Mouse (Mus musculus): ENCODE data around the gene Pax5. TPM values are rescaled to one million over a fixed set of nuclear protein-coding genes. Genes with fewer than 3 reads are reported as not detected.

Pax5 gene
- polyA plus RNA-seq, 1 experiment from 2014 or later, result not detected

DNA sequence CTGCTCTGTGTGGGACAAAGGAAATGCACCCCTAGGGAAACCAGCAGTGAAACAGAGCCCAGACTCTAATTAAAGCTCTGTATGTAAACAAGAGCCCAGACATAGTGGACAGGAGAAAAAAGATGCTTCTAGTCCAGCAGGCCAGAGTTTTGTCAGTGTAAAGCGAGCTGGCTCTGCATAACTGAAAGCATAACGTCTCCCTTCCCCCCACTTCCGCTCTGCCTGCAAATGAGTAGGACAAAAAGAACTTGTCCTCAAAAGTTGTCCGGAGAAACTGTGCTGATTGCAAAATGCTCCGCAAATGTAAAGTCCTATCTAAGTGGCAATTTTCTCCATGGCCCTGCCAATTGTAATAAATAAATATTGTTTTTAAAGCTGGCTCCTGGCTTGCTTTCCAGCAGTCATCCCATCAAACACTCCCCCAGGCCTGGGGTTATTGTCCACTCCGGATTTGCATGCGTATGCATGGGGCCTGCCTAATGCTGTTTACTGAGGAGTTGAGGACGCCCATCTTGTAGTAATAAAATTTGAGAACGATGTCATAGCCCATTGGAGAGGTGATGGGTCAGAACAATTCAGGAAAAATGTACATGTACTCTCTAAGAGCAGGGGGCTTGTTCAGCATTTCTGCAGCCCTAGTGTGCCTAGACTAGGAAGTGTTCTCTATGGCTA lies 208.0 kb downstream of the Pax5 start:
- in situ Hi-C loops (cut with MboI; ENCODE audit: low pct_unique_long_range_greater_than_20kb), result no loop called here
- ATAC-seq, result no peak
- no peak for DNase-seq (ENCODE audit: low read depth, low spot score)
- no peak for TF ChIP-seq CTCF (IDR thresholded peaks at IDR 0.05)
- ChIA-PET POLR2A (no interaction called here), CTCF (no interaction called here)
- peaks cover 22% of the 10 kb centered on the region for H3K27me3 ChIP-seq

GRCm38 (mm10) chr4:44498156-44498555 lies 212.1 kb downstream of the Pax5 start:
- ChIA-PET POLR2A (no interaction called here), CTCF (no interaction called here)
- no peak for ATAC-seq
- DNase-seq (ENCODE audit: low read depth, low spot score), result no peak
- TF ChIP-seq CTCF (IDR thresholded peaks at IDR 0.05), result no peak
- in situ Hi-C loops (cut with MboI; ENCODE audit: low pct_unique_long_range_greater_than_20kb), result no loop called here
- H3K27me3 ChIP-seq, result peaks cover 22% of the 10 kb centered on the region

DNA sequence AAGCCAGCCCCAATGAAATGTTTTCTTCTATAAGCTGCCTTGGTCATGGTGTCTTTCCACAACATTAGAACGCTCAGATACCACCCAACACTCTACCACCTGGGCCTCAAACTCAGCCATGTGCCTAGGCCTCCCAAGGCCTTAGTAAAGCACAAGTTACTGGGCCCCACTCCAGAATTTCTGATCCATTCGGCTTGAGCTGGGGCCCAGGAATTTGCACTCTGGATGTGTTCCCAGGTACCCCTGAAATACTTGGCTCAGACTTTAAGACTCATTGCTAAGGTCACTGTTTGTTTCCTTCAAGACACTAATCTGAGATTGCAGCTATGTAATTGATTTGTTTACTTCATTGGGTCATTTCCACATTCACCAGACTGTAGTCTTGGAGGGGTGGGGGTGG lies 214.5 kb downstream of the Pax5 start:
- H3K27me3 ChIP-seq, result peaks cover 21% of the 10 kb centered on the region
- DNase-seq (ENCODE audit: low read depth, low spot score) (no peak), ATAC-seq (no peak)
- in situ Hi-C loops (cut with MboI; ENCODE audit: low pct_unique_long_range_greater_than_20kb), result no loop called here
- TF ChIP-seq CTCF (IDR thresholded peaks at IDR 0.05), result no peak
- ChIA-PET CTCF (no interaction called here), POLR2A (no interaction called here)

DNA sequence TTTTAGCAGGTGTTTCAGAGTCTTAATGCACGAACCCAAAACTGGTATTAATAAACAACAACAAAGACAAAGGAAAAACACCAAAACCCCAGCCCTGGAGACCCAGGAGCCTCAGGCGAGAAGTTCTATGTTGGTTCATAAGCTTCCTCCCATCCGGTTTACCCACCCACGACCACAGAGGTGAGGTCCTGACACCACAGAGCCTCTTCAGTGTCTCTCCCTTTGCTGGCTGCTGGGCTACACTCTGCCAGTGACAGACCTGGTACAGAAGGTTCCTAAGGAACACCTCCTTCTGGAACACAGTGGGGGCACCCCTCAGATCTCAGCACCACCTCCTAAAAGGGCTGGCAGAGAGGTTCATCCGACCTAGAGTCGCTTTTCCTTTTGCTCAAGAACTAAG lies 216.5 kb downstream of the Pax5 start:
- H3K27me3 ChIP-seq, result peaks cover 21% of the 10 kb centered on the region
- DNase-seq (ENCODE audit: low read depth, low spot score) (no peak), ATAC-seq (no peak)
- no peak for TF ChIP-seq CTCF (IDR thresholded peaks at IDR 0.05)
- POLR2A ChIA-PET, result no interaction called here
- CTCF ChIA-PET, result no interaction called here
- in situ Hi-C loops (cut with MboI; ENCODE audit: low pct_unique_long_range_greater_than_20kb), result no loop called here

- in situ Hi-C loops (cut with MboI; ENCODE audit: low pct_unique_long_range_greater_than_20kb), result no loop called here
- no peak for DNase-seq (ENCODE audit: low read depth, low spot score)
- CTCF ChIA-PET, result no interaction called here
- H3K27me3 ChIP-seq, result peaks cover 14% of the 10 kb centered on the region
- POLR2A ChIA-PET, result no interaction called here
- TF ChIP-seq CTCF (IDR thresholded peaks at IDR 0.05), result no peak
- no peak for ATAC-seq
Observed at GRCm38 (mm10) chr4:44490872-44491271, 219.4 kb downstream of the Pax5 start.

DNA sequence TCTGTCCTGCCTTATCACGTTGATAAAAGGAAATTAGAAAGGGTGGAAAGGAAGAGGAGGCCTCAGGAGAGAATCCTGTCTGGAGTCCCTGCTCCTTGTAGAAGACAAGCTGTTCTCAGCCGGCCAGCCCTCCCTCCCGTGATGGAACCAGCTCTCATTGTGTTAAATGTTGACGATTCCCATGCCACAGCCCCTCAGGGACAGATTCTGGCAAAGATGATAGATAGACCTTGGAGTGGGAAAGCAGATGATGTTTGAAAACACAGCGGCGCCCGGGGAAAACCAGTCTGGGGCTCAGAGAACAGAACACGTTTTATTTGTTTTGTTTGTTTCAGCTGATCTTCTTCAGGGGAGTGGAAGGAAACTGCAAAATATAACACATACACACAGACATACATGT lies 221.6 kb downstream of the Pax5 start:
- no peak for TF ChIP-seq CTCF (IDR thresholded peaks at IDR 0.05)
- ATAC-seq, result no peak
- peaks cover 10% of the 10 kb centered on the region for H3K27me3 ChIP-seq
- ChIA-PET CTCF (no interaction called here), POLR2A (no interaction called here)
- in situ Hi-C loops (cut with MboI; ENCODE audit: low pct_unique_long_range_greater_than_20kb), result no loop called here
- no peak for DNase-seq (ENCODE audit: low read depth, low spot score)

DNA sequence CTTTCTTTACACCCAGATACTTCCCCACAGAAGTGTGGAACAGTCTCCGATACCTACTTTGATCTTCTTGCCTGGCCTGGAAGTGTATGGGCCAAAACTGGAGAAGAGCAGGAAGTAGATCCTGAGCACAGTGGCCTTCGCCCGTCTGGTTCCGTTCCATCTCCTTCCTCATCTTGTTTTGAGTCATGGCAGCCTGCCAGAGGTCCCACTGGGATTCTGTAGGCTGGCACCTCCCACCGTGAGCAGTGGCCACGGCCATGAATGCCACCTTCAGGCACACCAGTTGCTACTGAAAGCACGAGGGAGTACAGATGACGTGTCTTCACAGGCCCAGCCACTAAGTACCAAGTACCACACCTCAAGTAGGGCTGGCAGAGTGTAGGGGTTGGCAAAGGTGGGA lies 222.1 kb downstream of the Pax5 start:
- DNase-seq (ENCODE audit: low read depth, low spot score), result no peak
- peaks cover 10% of the 10 kb centered on the region for H3K27me3 ChIP-seq
- in situ Hi-C loops (cut with MboI; ENCODE audit: low pct_unique_long_range_greater_than_20kb), result no loop called here
- no peak for ATAC-seq
- CTCF ChIA-PET, result no interaction called here
- POLR2A ChIA-PET, result no interaction called here
- no peak for TF ChIP-seq CTCF (IDR thresholded peaks at IDR 0.05)

- ChIA-PET POLR2A (no interaction called here), CTCF (no interaction called here)
- no peak for TF ChIP-seq CTCF (IDR thresholded peaks at IDR 0.05)
- no peak for DNase-seq (ENCODE audit: low read depth, low spot score)
- in situ Hi-C loops (cut with MboI; ENCODE audit: low pct_unique_long_range_greater_than_20kb), result no loop called here
- H3K27me3 ChIP-seq, result no peaks in the 10 kb centered on the region
- no peak for ATAC-seq
Observed at GRCm38 (mm10) chr4:44482851-44483250, 227.4 kb downstream of the Pax5 start.

DNA sequence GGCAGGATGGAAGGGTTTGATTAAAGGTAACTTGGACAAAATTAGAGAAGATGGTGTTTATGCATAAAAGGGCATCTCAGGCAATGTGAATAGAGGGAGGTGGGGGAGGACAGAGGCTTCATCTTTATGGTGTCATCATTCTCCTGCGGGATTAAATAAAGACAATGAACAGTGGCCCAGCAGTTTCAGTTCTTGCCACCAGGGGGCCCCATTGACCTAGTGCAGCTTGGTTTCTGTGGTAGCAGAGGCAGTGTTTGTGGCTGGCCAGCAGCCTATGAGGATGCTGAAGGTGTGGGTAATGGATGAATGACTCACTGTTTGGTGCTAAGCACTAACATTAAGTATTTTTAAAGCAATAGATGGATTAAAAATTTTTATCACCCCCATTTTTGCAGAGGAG lies 230.5 kb downstream of the Pax5 start:
- ChIA-PET POLR2A (no interaction called here), CTCF (no interaction called here)
- no peaks in the 10 kb centered on the region for H3K27me3 ChIP-seq
- ATAC-seq, result no peak
- no peak for DNase-seq (ENCODE audit: low read depth, low spot score)
- TF ChIP-seq CTCF (IDR thresholded peaks at IDR 0.05), result peak; percentile 48
- in situ Hi-C loops (cut with MboI; ENCODE audit: low pct_unique_long_range_greater_than_20kb), result no loop called here

Other genes starting within 250 kb of the Pax5 start
- gene Zcchc7, start 45.4 kb upstream of the Pax5 start, polyA plus RNA-seq (2021), result 22.1 TPM